Mouse (Mus musculus) bone marrow, adult 2 months (tissue): ENCODE measurements around the gene Ifna13.

Experiments
- CTCF ChIP-seq: fragments of 200-500 bp; IDR thresholded peaks from 2 replicates; pipeline ENCODE4 v1.5.1; 2011; ENCODE audit warnings: low read length, control low read depth; ENCODE audit not compliant: control insufficient read depth, insufficient read depth
- POLR2A ChIP-seq: fragments of 200-500 bp; IDR thresholded peaks from 2 replicates; pipeline ENCODE4 v1.6.1; 2011; ENCODE audit warnings: low read depth, mild to moderate bottlenecking, control low read depth, low read length, borderline replicate concordance; ENCODE audit not compliant: control insufficient read depth

DNA sequence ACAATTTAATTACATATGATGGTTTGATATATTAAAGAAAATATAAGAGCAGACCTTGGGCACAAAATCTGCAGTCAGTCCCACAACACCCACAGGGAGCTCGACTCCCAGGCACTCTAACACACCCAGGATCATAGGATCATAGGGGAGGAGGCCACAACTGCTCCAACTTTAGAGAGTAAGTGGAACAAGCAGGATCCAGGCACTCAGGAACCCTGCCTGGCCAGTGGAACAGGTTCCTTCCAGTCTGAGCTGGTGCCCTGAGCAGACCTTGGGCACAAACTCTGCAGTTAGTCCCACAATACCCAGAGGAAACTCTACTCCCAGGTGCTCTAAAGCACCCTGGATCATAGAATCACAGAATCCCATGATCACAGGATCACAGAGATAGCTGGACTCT is 11.2 kb upstream of the Ifna13 start:
- TF ChIP-seq POLR2A: no peak
- TF ChIP-seq CTCF: no peak
